Mouse (Mus musculus) lung, postnatal 0 days (tissue): ENCODE measurements at regions not wholly inside any gene's neighbourhood (a gene's known extent, or its start where the extent isn't known, plus 50 kb on each side); places are given as distances from the start of the nearest gene placed in this dataset.
A peak's percentile ranks its signal among the peaks of the same experiment; 100 is the strongest.
"Not testable (repeated sequence)": the region's sequence is repeated elsewhere in the genome, so short reads cannot be mapped to it uniquely, and the experiment has no call there.

Experiments
- ATAC-seq: fragments of 200-750 bp; cut with Nextera tagmentation; 2 replicates; pipeline ENCODE4 v1.8.0; 2017; ENCODE audit warnings: moderate library complexity
- DNase-seq: peaks from one replicate; pipeline ENCODE4 v3.0.0-alpha.2; 2016; ENCODE audit warnings: low spot score
- H3K27ac ChIP-seq: fragments of 300-500 bp; sonication (generic); 2 replicates; pipeline ENCODE4 v1.5.1; 2014; ENCODE audit warnings: antibody characterized with exemption, mild to moderate bottlenecking, low read length, mixed read lengths
- H3K27me3 ChIP-seq: fragments of 300-500 bp; sonication (generic); replicated peaks from 2 replicates; pipeline ENCODE4 v1.6.1; 2014; ENCODE audit warnings: low read length, mixed read lengths; ENCODE audit not compliant: insufficient read depth
- H3K36me3 ChIP-seq: fragments of 300-500 bp; sonication (generic); 2 replicates; pipeline ENCODE4 v1.6.1; 2014; ENCODE audit warnings: low read length, mixed read lengths; ENCODE audit not compliant: insufficient read depth
- H3K4me1 ChIP-seq: fragments of 300-500 bp; sonication (generic); 2 replicates; pipeline ENCODE4 v1.6.1; 2014; ENCODE audit warnings: antibody characterized with exemption, low read depth, low read length, mixed read lengths; ENCODE audit not compliant: insufficient read depth
- H3K4me2 ChIP-seq: fragments of 300-500 bp; sonication (generic); replicated peaks from 2 replicates; pipeline ENCODE4 v1.6.1; 2014; ENCODE audit warnings: low read depth, mild to moderate bottlenecking, low read length, moderate library complexity, mixed read lengths
- H3K4me3 ChIP-seq: fragments of 300-500 bp; sonication (generic); 2 replicates; pipeline ENCODE4 v1.5.1; 2014; ENCODE audit warnings: low read depth, low read length
- H3K9ac ChIP-seq: fragments of 300-500 bp; sonication (generic); replicated peaks from 2 replicates; pipeline ENCODE4 v1.6.1; 2014; ENCODE audit warnings: low read depth, mild to moderate bottlenecking
- H3K9me3 ChIP-seq: fragments of 300-500 bp; sonication (generic); 2 replicates; pipeline ENCODE4 v1.6.1; 2016; ENCODE audit warnings: low read length, mixed read lengths
- CTCF ChIP-seq: IDR thresholded peaks from 2 replicates; pipeline ENCODE4 v1.5.1; 2016; ENCODE audit warnings: antibody characterized with exemption, mild to moderate bottlenecking
- EP300 ChIP-seq: IDR thresholded peaks from 2 replicates; pipeline ENCODE4 v1.6.1; 2016; ENCODE audit warnings: antibody characterized with exemption, mild to moderate bottlenecking, control low read depth
- WGBS: fragments of 180-500 bp; shearing (Covaris S2); extraction: QIAGEN DNeasy Blood & Tissue Kit; methylation state at CpG from one replicate; pipeline ENCODE4 v1.1.7; 2014; 5-methylcytosine and 5-hydroxymethylcytosine counted together

DNA sequence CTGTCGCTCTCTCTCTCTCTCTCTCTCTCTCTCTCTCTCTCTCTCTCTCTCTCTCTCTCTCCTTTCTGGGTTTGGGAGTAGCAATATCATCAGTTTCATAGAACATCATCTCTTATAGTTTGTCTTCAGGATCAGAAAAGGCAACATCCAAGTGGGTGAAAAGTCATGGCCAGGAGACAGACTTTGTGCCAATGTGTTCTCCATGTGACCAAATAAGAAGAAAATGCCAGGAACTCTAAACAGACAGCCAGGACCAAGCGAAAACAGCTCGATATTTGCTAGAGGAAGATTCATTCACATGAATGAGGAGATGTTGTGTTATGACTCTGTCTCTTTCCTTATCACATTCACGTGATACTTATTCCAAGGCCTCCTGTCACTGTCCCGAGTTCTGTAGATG, 1332.8 kb upstream of the A1bg start:
- H3K4me1 ChIP-seq = no peaks in the 10 kb centered on the region
- DNase-seq (no peak), ATAC-seq (no peak)
- H3K27ac ChIP-seq = no peak overlapping the region
- H3K27me3 ChIP-seq = no peaks in the 10 kb centered on the region
- H3K4me2 ChIP-seq = no peak overlapping the region
- no peak for TF ChIP-seq EP300
- TF ChIP-seq CTCF = no peak
- no peak overlapping the region for H3K4me3 ChIP-seq
- H3K9me3 ChIP-seq = no peaks in the 10 kb centered on the region
- H3K36me3 ChIP-seq = no peaks in the 10 kb centered on the region
- WGBS = 88% methylated on average over 5 of the region's 5 CpGs
- H3K9ac ChIP-seq = no peak overlapping the region

DNA sequence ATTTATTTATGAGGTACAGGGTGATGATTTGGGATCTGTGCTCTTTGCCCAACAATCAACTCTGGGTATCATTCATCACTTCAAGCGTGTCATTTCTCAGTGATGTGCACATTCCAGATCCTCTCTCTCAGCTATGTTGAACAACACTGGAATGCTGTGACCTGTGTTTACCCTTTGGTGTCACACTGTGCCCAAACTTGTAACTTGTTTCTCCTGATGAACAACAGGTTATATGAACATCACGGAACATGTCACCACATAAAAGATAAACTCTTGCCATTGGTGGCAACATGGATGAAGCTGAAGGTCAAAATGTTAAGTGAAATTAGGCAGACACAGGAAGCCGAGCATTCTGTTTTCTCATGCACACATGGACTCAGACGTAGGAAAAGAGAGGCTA, 1330.9 kb upstream of the A1bg start:
- no peak for ATAC-seq
- Histone ChIP-seq H3K9ac (no peak overlapping the region), H3K9me3 (no peaks in the 10 kb centered on the region), H3K36me3 (no peaks in the 10 kb centered on the region), H3K27ac (no peak overlapping the region), H3K4me2 (no peak overlapping the region), H3K4me3 (no peak overlapping the region), H3K27me3 (no peaks in the 10 kb centered on the region), H3K4me1 (no peaks in the 10 kb centered on the region)
- 78% methylated on average over 4 of the region's 4 CpGs for WGBS
- TF ChIP-seq EP300 (no peak), CTCF (no peak)
- no peak for DNase-seq

- not testable (repeated sequence) for H3K4me2 ChIP-seq, H3K9me3 ChIP-seq, H3K4me1 ChIP-seq, ATAC-seq, H3K4me3 ChIP-seq, H3K9ac ChIP-seq, H3K36me3 ChIP-seq, H3K27me3 ChIP-seq, H3K27ac ChIP-seq
- WGBS = 92% methylated on average over 2 of the region's 2 CpGs
- DNase-seq = peak; percentile 33
Observed at GRCm38 (mm10) chr15:62252078-62252833, 1329.4 kb upstream of the A1bg start.

- WGBS = 79% methylated on average over 4 of the region's 4 CpGs
- no peaks in the 10 kb centered on the region for H3K9me3 ChIP-seq
- H3K36me3 ChIP-seq = no peaks in the 10 kb centered on the region
- H3K4me1 ChIP-seq = no peaks in the 10 kb centered on the region
- ATAC-seq = no peak
- no peak overlapping the region for H3K4me2 ChIP-seq
- no peak overlapping the region for H3K4me3 ChIP-seq
- no peak overlapping the region for H3K27ac ChIP-seq
- DNase-seq = no peak
- H3K9ac ChIP-seq = no peak overlapping the region
- H3K27me3 ChIP-seq = no peaks in the 10 kb centered on the region
- TF ChIP-seq EP300 (no peak), CTCF (no peak)
Observed at GRCm38 (mm10) chr15:62249436-62249835, 1326.6 kb upstream of the A1bg start.

DNA sequence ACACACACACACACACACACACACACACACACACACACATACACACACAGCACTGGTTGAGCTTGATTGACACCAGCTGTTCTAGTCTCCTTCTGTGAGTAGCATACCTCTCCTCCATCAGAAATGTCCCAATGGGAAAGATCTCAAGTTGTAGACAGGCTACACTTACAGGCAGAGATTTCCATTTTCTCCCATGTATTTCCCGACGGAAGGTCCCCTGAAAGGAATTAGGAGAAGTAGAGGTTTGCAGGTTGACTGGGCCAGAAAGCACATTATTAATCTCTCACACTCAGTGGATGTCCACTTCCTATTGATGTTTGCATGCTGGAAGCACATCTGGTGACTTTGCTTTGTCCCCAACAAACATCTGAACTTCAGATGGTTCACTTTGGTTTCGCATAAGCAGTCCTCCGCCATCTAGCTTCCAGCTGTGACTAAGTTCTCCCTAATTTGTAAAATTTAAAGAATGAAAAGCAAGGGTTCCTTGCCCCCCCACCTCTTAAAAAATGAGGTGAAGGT, 1323.8 kb upstream of the A1bg start:
- ATAC-seq (no peak), DNase-seq (no peak)
- WGBS = 79% methylated on average over 4 of the region's 4 CpGs
- Histone ChIP-seq H3K9me3 (no peaks in the 10 kb centered on the region), H3K4me2 (no peak overlapping the region), H3K27me3 (no peaks in the 10 kb centered on the region), H3K9ac (no peak overlapping the region), H3K36me3 (no peaks in the 10 kb centered on the region), H3K4me1 (no peaks in the 10 kb centered on the region), H3K4me3 (no peak overlapping the region), H3K27ac (no peak overlapping the region)
- TF ChIP-seq CTCF = no peak
- TF ChIP-seq EP300 = no peak

GRCm38 (mm10) chr15:62245237-62245636, 1322.4 kb upstream of the A1bg start:
- Histone ChIP-seq H3K9ac (no peak overlapping the region), H3K27me3 (no peaks in the 10 kb centered on the region), H3K9me3 (no peaks in the 10 kb centered on the region), H3K4me1 (no peaks in the 10 kb centered on the region), H3K4me2 (no peak overlapping the region), H3K27ac (no peak overlapping the region), H3K4me3 (no peak overlapping the region), H3K36me3 (no peaks in the 10 kb centered on the region)
- TF ChIP-seq CTCF (no peak), EP300 (no peak)
- 86% methylated on average over 1 of the region's 1 CpGs for WGBS
- DNase-seq (no peak), ATAC-seq (no peak)

GRCm38 (mm10) chr15:62244819-62245218, 1322.0 kb upstream of the A1bg start:
- over 99% methylated on average over 3 of the region's 3 CpGs for WGBS
- Histone ChIP-seq H3K9ac (no peak overlapping the region), H3K4me1 (no peaks in the 10 kb centered on the region), H3K4me2 (no peak overlapping the region), H3K4me3 (no peak overlapping the region), H3K27ac (no peak overlapping the region), H3K36me3 (no peaks in the 10 kb centered on the region), H3K9me3 (no peaks in the 10 kb centered on the region), H3K27me3 (no peaks in the 10 kb centered on the region)
- ATAC-seq (no peak), DNase-seq (no peak)
- no peak for TF ChIP-seq EP300
- TF ChIP-seq CTCF = no peak
